Mouse (Mus musculus) hindlimb bud, embryonic 11.5 days (tissue): ENCODE data around the gene P2ry10.
"Not testable (repeated sequence)": the region's sequence is repeated elsewhere in the genome, so short reads cannot be mapped to it uniquely, and the experiment has no call there.

ENCODE experiments used
- DNase-seq: peaks from one replicate; pipeline ENCODE4 v3.0.0-alpha.2; 2012; ENCODE audit warnings: low read depth, low spot score; ENCODE audit errors: extremely low spot score

The P2ry10 gene

GRCm38 (mm10) chrX:107088177-107088576, at the start of gene P2ry10:
Gene P2ry10 (plus strand): TSS chrX:107088492.
- DNase-seq = no peak

GRCm38 (mm10) chrX:107039146-107039545, 49.1 kb upstream of the P2ry10 start:
- DNase-seq = no peak

- DNase-seq = no peak
These were observed 48.7 kb upstream of the P2ry10 start for GRCm38 (mm10) chrX:107039635-107040034.

GRCm38 (mm10) chrX:107042367-107042766, 45.9 kb upstream of the P2ry10 start:
- no peak for DNase-seq

GRCm38 (mm10) chrX:107083407-107083806, 4.9 kb upstream of the P2ry10 start:
- not testable (repeated sequence) for DNase-seq

- DNase-seq = no peak
These were observed 4.0 kb upstream of the P2ry10 start for GRCm38 (mm10) chrX:107084320-107084719.

- DNase-seq = no peak
These were observed 839 bp downstream of the P2ry10 start for GRCm38 (mm10) chrX:107089131-107089530.

- DNase-seq = no peak
These were observed 1.6 kb downstream of the P2ry10 start for GRCm38 (mm10) chrX:107089930-107090329.

- DNase-seq = no peak
These were observed 7.3 kb downstream of the P2ry10 start for GRCm38 (mm10) chrX:107095633-107096032.

GRCm38 (mm10) chrX:107116333-107116732, 28.0 kb downstream of the P2ry10 start:
- no peak for DNase-seq

GRCm38 (mm10) chrX:107116987-107117386, 28.7 kb downstream of the P2ry10 start:
- DNase-seq = no peak

- DNase-seq = no peak
These were observed 54.9 kb downstream of the P2ry10 start for GRCm38 (mm10) chrX:107143184-107143583.

GRCm38 (mm10) chrX:107143930-107144329, 55.6 kb downstream of the P2ry10 start:
- DNase-seq = no peak

GRCm38 (mm10) chrX:107148681-107149080, 60.4 kb downstream of the P2ry10 start, which contains the start of gene P2ry10b:
Gene P2ry10b (plus strand): TSS chrX:107148927.
- DNase-seq = no peak

GRCm38 (mm10) chrX:107149391-107149993, 61.2 kb downstream of the P2ry10 start:
- no peak for DNase-seq

GRCm38 (mm10) chrX:107150027-107150426, 61.7 kb downstream of the P2ry10 start:
- DNase-seq = no peak

- no peak for DNase-seq
These were observed 62.6 kb downstream of the P2ry10 start for GRCm38 (mm10) chrX:107150752-107151515.
